Mouse (Mus musculus) forebrain, embryonic 16.5 days (tissue): ENCODE data around the gene 1700042G07Rik. TPM values are rescaled to one million over a fixed set of nuclear protein-coding genes. Genes with fewer than 3 reads are reported as not detected.

Experiments
- ATAC-seq: fragments of 200-750 bp; cut with Nextera tagmentation; 2 replicates; pipeline ENCODE4 v1.8.0; 2017; ENCODE audit warnings: mild to moderate bottlenecking, moderate library complexity
- H3K27ac ChIP-seq: fragments of 300-500 bp; sonication (generic); 2 replicates; pipeline ENCODE4 v1.5.1; 2014; ENCODE audit warnings: low read length, control low read depth
- H3K27me3 ChIP-seq: fragments of 300-500 bp; sonication (generic); replicated peaks from 2 replicates; pipeline ENCODE4 v1.6.1; 2014; ENCODE audit warnings: low read length; ENCODE audit not compliant: control insufficient read depth, insufficient read depth
- H3K36me3 ChIP-seq: fragments of 300-500 bp; sonication (generic); 2 replicates; pipeline ENCODE4 v1.6.1; 2014; ENCODE audit not compliant: control insufficient read depth, insufficient read depth
- H3K4me1 ChIP-seq: fragments of 300-500 bp; sonication (generic); replicated peaks from 2 replicates; pipeline ENCODE4 v1.6.1; 2014; ENCODE audit warnings: low read length; ENCODE audit not compliant: control insufficient read depth, insufficient read depth
- H3K4me2 ChIP-seq: fragments of 300-500 bp; sonication (generic); 2 replicates; pipeline ENCODE4 v1.6.1; 2014; ENCODE audit warnings: mild to moderate bottlenecking, low read length, control low read depth
- H3K4me3 ChIP-seq: fragments of 300-500 bp; sonication (generic); replicated peaks from 2 replicates; pipeline ENCODE4 v1.5.1; 2014; ENCODE audit warnings: mild to moderate bottlenecking, low read length, control low read depth
- H3K9ac ChIP-seq: fragments of 300-500 bp; sonication (generic); replicated peaks from 2 replicates; pipeline ENCODE4 v1.6.1; 2014; ENCODE audit warnings: low read depth, low read length, control low read depth
- H3K9me3 ChIP-seq: fragments of 300-500 bp; sonication (generic); 2 replicates; pipeline ENCODE4 v1.6.1; 2016; ENCODE audit warnings: low read length; ENCODE audit not compliant: control insufficient read depth
- WGBS: fragments of 180-500 bp; shearing (Covaris S2); extraction: QIAGEN DNeasy Blood & Tissue Kit; methylation state at CpG from one replicate; pipeline ENCODE4 v1.1.7; 2014; 5-methylcytosine and 5-hydroxymethylcytosine counted together
- polyA plus RNA-seq: library from polyadenylated mRNA; unstranded; fragments of >200 nt; fragmentation: Nextera tagmentation; extraction: Ambion mirVana; gene quantifications from 2 replicates; pipeline ENCODE4 v1.2.1, GENCODE M21; 2015

Gene 1700042G07Rik
- polyA plus RNA-seq, 1 experiment from 2014 or later = not detected

DNA sequence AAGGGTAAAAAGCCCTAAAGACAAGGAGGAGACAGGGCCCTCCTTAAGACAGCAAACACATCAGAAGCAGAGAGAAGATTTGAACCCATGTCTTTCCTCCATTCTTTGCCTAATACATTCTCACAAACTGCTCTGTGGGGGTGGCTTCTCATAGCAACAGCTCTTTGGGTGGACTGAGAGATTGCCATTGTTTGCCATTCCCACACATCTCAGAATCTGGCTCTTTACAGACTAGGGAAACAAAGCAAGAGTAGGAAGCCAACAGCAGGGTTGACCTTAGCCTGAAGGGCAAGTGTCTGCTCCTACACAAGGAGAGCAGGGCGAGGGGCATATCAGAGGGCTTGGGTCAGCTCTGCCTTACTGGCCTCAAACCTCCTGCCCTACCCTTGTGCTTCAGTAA lies 31.4 kb upstream of the 1700042G07Rik start:
- Histone ChIP-seq H3K36me3 (no peaks in the 10 kb centered on the region), H3K4me1 (peaks cover 15% of the 10 kb centered on the region), H3K4me3 (no peak overlapping the region), H3K9me3 (no peaks in the 10 kb centered on the region), H3K27me3 (no peaks in the 10 kb centered on the region), H3K9ac (no peak overlapping the region), H3K27ac (no peak overlapping the region), H3K4me2 (no peak overlapping the region)
- 81% methylated on average over 1 of the region's 1 CpGs for WGBS
- no peak for ATAC-seq

DNA sequence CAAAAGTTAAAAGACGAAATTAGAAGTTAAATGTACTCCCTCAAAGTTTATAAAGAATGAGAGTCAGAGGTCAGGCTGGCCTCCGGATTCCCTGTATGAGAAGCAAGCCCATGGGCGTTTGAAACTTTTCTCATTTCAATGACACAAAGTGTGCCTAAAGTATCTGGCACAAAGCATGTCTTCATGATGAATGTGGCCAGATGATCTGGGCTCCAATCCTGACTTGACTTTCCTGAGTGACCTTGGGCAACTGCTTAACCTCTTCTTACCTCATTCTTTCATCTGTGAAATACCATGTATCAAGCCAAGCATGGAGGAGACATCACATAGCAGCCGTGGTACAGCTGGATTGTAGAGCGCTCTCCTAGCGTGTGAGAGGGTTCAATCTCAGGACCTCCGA lies 30.9 kb upstream of the 1700042G07Rik start:
- Histone ChIP-seq H3K27ac (no peak overlapping the region), H3K4me2 (no peak overlapping the region), H3K27me3 (no peaks in the 10 kb centered on the region), H3K9ac (no peak overlapping the region), H3K4me3 (no peak overlapping the region), H3K9me3 (no peaks in the 10 kb centered on the region), H3K4me1 (peaks cover 15% of the 10 kb centered on the region), H3K36me3 (no peaks in the 10 kb centered on the region)
- WGBS = 81% methylated on average over 7 of the region's 7 CpGs
- no peak for ATAC-seq

DNA sequence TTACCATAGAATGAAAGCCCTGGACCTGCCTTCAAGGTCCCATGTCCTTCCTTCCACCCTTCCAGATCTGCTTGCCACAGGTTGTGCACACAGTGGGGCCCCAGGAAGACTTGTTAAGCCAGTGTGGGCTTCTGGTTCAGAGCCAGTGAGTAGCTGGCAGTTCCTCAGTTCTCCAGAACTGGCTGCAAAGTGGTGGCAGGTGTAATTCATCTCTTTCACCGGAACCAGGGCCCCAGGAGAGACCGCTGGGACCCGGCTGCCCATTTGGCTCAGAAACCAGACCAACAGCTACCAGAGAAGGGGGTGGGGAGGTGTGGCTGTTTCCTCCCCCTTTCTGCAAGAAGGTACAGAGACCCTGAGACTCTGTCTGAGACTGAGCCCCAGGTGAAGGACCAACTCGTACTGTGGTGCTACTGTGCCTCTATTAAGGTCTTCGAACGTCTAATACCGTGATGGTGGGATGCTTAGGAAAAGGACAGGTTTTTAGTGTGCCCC lies 29.8 kb upstream of the 1700042G07Rik start:
- ATAC-seq = peak; percentile 5; the same call in 1 of the 2 replicates
- Histone ChIP-seq H3K27me3 (no peaks in the 10 kb centered on the region), H3K4me3 (peak overlapping the region; percentile 77), H3K36me3 (no peaks in the 10 kb centered on the region), H3K9ac (no peak overlapping the region), H3K27ac (no peak overlapping the region), H3K9me3 (no peaks in the 10 kb centered on the region), H3K4me1 (peaks cover 15% of the 10 kb centered on the region), H3K4me2 (peak overlapping the region; percentile 95)
- 12% methylated on average over 7 of the region's 7 CpGs for WGBS

DNA sequence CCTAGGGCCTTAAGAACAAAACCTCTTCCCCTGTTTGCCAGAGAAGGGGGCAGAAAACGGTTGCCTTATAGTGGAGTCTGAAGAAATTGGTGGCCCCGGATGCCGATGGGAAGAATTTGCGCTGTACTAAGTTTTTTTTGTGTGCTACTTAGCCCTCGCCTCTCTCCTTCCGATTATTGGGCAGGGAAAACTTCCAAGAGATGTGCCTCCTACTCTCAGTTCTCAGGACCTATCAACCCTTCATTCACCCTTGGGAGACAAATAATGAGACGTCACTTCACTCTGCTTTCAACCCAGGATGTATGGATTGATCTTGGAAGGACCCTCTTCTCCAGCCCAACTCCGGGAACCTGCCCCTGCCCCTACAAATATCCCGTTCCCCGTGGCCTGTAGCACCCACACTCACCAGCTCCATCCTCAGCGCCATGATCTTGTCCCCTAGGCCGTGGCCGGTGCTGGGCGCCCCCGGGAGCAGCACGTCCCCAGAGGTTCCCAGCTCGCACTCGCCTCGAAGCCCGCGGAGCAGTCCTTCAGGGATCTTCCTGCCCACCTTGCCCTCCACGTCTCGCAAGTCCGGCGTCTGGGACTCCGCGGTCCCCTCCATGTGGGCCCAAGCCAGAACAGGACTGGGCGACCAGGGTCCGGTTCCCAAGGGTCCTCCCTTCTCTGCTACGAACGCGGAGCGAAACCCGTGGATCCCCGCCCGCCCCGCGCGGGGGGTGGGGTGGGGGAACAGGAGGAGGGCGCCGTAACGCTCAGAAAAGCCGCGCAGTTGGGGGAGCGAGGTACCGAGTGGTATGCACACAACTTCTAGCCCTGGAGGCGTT lies 29.1 kb upstream of the 1700042G07Rik start:
- peaks cover 15% of the 10 kb centered on the region for H3K4me1 ChIP-seq
- peak overlapping the region; percentile 95 for H3K4me2 ChIP-seq
- H3K27me3 ChIP-seq = no peaks in the 10 kb centered on the region
- ATAC-seq = peak; percentile 79
- H3K4me3 ChIP-seq = peak overlapping the region; percentile 77
- under 1% methylated on average over 45 of the region's 47 CpGs for WGBS
- H3K36me3 ChIP-seq = no peaks in the 10 kb centered on the region
- H3K27ac ChIP-seq = no peak overlapping the region
- H3K9ac ChIP-seq = peak overlapping the region; percentile 76
- H3K9me3 ChIP-seq = no peaks in the 10 kb centered on the region

DNA sequence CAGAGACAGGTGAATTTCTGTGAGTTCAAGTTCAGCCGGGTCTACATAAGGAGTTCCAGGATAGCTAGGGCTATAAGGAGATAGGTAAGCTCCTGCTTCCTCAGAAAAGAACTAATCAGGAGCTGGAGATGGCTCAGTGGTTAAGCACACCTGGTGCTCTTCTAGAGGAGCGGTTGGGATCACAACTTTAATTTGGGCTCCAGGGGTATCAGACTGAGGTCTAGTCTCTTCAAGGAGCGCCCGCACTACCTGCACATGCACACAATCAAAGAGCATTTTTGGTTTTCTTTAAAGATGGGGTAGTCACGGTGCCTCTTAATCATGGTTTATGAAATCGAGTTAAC lies 23.4 kb upstream of the 1700042G07Rik start:
- H3K4me2 ChIP-seq = peak overlapping the region; percentile 86
- WGBS = 22% methylated on average over 6 of the region's 6 CpGs
- peak overlapping the region; percentile 87 for H3K4me3 ChIP-seq
- peak; percentile 22 for ATAC-seq
- H3K9ac ChIP-seq = peak overlapping the region; percentile 97
- H3K9me3 ChIP-seq = no peaks in the 10 kb centered on the region
- peaks cover 22% of the 10 kb centered on the region for H3K36me3 ChIP-seq
- H3K27me3 ChIP-seq = no peaks in the 10 kb centered on the region
- peak overlapping the region; percentile 82 for H3K27ac ChIP-seq
- H3K4me1 ChIP-seq = peaks cover 16% of the 10 kb centered on the region

DNA sequence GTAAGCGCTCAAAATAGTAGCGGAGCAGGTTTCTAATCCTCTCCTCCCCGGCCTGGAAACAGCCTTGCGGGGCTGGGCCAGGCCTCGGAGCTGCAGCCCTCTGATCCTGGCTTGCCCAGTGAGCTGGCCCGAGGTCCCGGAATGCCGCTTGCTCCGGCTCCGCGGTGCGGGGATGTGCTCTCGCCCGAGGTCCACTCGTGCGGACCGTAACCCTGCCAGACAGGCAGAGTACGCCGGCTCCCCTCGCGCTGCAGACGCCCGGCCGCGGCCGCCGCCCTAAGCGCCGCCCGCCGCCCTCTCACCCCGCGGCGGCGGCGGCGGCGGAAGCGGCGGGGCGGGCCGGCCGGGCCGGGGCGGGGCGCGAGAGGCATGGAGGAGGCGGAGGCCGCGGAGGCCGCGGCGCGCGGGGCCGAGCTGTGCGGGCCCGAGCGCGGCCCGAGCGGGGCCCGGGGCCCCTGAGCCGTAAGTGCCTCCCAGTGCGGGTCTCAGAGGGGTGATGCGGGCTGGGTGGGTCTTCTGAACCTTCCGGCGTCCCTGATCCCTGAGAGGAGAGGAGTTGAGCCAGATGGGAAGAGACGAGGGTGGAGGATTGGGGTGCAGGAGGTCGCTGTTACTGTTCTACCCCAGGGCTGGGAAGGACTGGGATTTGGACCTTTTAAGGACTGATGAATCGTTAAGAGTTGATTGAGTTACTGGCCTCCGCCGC lies 22.9 kb upstream of the 1700042G07Rik start:
- no peaks in the 10 kb centered on the region for H3K27me3 ChIP-seq
- H3K4me1 ChIP-seq = peaks cover 15% of the 10 kb centered on the region
- H3K9ac ChIP-seq = peak overlapping the region; percentile 97
- peak; percentile 94 for ATAC-seq
- peak overlapping the region; percentile 87 for H3K4me3 ChIP-seq
- peak overlapping the region; percentile 86 for H3K4me2 ChIP-seq
- peak overlapping the region; percentile 82 for H3K27ac ChIP-seq
- H3K9me3 ChIP-seq = no peaks in the 10 kb centered on the region
- WGBS = 0% methylated on average over 50 of the region's 73 CpGs
- peaks cover 27% of the 10 kb centered on the region for H3K36me3 ChIP-seq

DNA sequence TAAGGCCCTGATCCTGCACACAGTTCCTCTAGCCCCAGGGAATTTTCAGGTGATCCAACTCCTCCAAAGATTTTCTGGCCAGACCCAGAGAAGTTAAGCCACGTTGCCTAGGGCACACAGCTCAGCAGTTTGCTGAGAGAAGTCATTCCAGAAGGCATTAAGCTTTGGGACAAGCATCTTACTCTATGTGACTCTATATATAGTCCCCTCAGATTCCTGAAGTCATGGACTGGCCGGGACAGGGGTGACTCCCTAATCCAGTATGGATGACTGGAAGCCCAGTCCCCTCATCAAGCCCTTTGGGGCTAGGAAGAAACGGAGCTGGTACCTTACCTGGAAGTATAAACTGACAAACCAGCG lies 22.3 kb upstream of the 1700042G07Rik start:
- Histone ChIP-seq H3K4me3 (peak overlapping the region; percentile 87), H3K36me3 (peaks cover 32% of the 10 kb centered on the region), H3K27me3 (no peaks in the 10 kb centered on the region), H3K4me2 (peak overlapping the region; percentile 86), H3K9ac (peak overlapping the region; percentile 97), H3K4me1 (peaks cover 15% of the 10 kb centered on the region), H3K27ac (peak overlapping the region; percentile 82; the same call in 1 of the 2 replicates), H3K9me3 (no peaks in the 10 kb centered on the region)
- 18% methylated on average over 4 of the region's 4 CpGs for WGBS
- peak; percentile 7 for ATAC-seq

DNA sequence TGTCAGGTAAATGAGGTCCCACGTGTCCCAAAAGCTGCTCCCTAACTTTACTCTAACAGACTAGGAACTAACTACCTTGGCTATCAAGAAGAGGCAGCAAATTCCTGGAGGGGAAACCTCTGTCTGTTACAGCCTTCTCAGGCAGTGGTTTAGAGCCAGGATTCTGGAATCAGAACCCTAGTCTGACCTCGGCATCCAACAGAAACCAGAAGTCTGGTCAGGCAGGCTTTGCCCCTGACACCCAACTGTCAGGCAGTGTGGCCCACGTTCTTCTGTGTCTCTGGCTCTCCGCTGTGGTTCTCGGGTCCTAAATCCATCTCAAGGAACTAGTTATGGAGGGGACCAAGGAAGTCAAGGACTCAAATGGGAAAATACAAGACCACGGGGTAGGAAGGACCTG lies 21.9 kb upstream of the 1700042G07Rik start, which contains the start of gene Lurap1:
Lurap1 (minus strand) TSS at position 101 of the 400 bp plus-strand sequence.
- 76% methylated on average over 6 of the region's 6 CpGs for WGBS
- H3K4me3 ChIP-seq = peak within 1 kb of the TSS; percentile 87
- H3K27ac ChIP-seq = peak within 1 kb of the TSS; percentile 82
- peak within 1 kb of the TSS; percentile 86 for H3K4me2 ChIP-seq
- H3K9ac ChIP-seq = peak within 1 kb of the TSS; percentile 97
- H3K36me3 ChIP-seq = peaks cover 36% of the 10 kb centered on the region
- peaks cover 15% of the 10 kb centered on the region for H3K4me1 ChIP-seq
- H3K9me3 ChIP-seq = no peaks in the 10 kb centered on the region
- no peaks in the 10 kb centered on the region for H3K27me3 ChIP-seq
- ATAC-seq = no peak

DNA sequence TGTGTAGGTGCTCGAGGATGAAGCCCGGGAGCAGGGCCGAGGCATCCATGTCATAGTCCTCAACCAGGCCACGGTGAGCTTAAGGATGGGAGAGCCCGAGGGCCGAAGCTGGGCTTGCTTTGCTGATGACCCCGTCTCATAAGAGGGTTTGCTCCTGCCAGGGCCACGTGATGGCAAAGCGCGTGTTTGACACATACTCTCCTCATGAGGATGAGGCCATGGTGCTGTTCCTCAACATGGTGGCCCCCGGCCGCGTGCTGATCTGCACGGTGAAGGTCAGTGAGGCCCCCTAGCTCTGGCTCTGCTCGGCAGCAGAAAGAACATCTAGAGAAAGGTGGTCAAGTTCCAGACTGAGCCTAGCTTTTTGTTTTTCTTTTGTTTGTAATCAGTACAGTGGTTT lies 20.5 kb upstream of the 1700042G07Rik start:
- ATAC-seq = no peak
- Histone ChIP-seq H3K4me1 (peaks cover 15% of the 10 kb centered on the region), H3K4me3 (no peak overlapping the region), H3K9ac (no peak overlapping the region), H3K4me2 (no peak overlapping the region), H3K36me3 (peaks cover 49% of the 10 kb centered on the region), H3K27me3 (no peaks in the 10 kb centered on the region), H3K27ac (no peak overlapping the region), H3K9me3 (no peaks in the 10 kb centered on the region)
- WGBS = 96% methylated on average over 15 of the region's 15 CpGs
